Mouse (Mus musculus): ENCODE measurements around the gene Zfand5.
A peak's percentile ranks its signal among the peaks of the same experiment; 100 is the strongest.
"Not testable (repeated sequence)": the region's sequence is repeated elsewhere in the genome, so short reads cannot be mapped to it uniquely, and the experiment has no call there.

The Zfand5 gene

DNA sequence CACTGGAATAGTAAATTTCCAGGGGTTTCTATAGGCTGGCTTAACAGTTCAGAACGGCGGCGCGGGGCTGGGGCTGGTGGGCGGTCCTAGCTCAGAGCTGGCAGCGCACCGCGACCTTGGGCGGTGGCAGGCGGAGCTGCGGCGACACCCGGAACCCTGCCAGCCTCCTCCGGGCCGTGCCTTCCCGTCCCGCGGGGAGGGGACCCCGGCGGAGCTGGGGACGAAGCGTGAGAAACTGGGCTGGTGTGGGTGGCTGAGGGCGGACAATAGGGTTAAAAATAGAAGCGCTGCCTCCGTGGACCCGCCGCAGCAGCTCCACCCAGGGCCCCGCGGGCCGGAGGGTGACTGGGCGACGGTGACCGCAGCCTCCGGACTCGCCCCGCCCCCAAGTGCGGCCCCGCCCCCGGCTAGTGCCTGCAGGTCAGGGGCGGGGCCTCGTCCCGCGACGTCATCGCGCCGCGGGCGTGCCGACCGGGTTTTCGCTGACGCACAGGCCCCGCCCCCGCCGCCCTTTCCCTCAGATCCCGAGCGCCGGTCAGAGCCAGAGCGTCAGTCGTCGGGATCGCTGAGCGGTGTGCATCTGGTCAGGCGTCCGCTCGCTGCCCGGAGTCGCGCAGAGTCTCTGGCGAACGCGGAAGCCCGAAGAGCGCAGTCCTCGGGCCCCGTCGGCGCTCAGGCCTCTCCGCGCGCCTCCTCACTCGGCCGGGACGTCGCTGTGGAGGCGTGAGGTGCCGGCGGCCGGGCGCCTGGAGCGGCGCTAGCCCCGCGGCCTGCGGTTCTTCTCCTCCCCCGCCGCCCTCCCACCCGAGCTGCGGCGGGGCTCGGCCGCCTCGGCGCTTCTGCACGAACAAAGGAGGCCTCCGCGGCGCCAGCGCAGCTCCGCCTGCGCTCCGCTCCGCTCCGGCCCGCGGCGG is at the start of gene Zfand5:
TSS of gene Zfand5 (plus strand) at position 538 of the 914 bp plus-strand sequence.
- DNase-seq, result peak; percentile 100

GRCm38 (mm10) chr19:21227131-21227530 is 44.9 kb upstream of the Zfand5 start:
- DNase-seq, result peak; percentile 20

GRCm38 (mm10) chr19:21227754-21228153 is 44.3 kb upstream of the Zfand5 start:
- no peak for DNase-seq

DNA sequence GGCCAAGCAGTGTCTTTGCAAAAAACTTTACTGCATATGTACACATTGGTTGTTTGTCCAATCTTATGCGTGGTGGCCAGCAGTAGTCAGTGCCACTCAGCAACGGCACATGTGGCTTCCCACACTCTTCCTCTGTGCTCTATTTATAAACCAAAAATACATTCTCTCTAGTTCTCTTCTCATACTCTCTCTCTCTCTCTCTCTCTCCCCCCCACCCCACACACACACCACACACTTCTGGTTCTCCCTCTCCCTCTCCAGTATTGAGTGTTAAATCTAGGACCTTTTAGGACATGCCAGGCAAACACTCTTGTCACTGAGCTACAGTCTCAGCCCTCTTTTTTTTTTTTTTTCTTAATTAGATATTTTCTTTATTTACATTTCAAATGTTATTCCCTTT is 23.3 kb upstream of the Zfand5 start:
- not testable (repeated sequence) for DNase-seq

DNA sequence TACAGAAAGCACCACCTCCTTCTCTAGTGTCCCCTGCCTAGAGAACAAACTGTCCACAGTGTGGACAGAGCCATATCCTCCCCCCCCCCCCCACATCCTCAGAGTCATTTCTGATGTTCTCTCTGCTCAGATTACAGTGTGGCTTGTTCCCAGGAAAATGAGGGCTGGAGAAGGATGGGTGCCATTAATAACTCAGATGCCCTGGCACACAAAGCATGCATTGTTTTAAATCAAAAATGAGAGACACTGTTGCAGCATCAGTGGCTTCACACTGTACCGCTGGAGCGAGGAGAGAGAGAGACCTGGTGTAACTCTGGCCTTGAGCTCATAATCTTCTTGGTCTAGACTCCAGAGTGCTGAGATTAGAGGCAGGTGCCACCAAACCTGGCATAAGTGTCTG is 18.2 kb upstream of the Zfand5 start:
- DNase-seq, result no peak

GRCm38 (mm10) chr19:21255920-21256319 is 16.2 kb upstream of the Zfand5 start:
- DNase-seq, result no peak

- no peak for DNase-seq
Observed at GRCm38 (mm10) chr19:21259453-21259852, 12.6 kb upstream of the Zfand5 start.

- DNase-seq, result no peak
Observed at GRCm38 (mm10) chr19:21260280-21260679, 11.8 kb upstream of the Zfand5 start.

- DNase-seq, result peak; percentile 42
Observed at GRCm38 (mm10) chr19:21271186-21271585, 892 bp upstream of the Zfand5 start.

DNA sequence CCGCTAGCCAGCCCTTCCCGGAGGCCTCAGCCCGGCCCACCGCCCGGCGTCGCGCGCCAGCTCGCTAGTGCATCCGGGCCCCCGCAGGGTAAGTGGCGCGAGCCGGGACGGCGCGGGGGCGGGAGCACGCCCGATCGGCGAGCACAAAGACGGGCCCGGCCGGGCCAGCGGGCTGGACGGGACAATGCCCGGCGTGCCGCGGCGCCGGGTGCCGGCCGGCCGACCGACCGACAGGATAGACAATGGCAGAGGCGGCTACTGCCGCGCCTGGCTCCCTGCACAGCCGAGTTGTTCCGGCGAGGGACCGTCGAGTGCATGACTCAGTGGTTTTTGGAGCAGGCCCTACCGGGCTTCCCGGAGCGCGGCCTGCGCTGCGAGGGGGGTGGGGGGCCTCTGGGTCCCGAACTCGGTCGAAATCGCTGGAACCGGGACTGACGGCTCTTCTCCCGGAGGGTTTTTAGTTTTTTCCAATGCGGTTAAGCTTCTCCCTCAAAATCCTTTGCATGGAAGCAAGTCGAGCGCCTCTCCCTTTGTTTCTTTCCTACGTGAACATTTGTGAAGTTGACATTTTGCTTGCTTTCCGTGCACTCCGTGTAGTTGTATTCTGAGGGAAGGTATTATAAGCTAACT is 692 bp downstream of the Zfand5 start:
- DNase-seq, result peak; percentile 84

DNA sequence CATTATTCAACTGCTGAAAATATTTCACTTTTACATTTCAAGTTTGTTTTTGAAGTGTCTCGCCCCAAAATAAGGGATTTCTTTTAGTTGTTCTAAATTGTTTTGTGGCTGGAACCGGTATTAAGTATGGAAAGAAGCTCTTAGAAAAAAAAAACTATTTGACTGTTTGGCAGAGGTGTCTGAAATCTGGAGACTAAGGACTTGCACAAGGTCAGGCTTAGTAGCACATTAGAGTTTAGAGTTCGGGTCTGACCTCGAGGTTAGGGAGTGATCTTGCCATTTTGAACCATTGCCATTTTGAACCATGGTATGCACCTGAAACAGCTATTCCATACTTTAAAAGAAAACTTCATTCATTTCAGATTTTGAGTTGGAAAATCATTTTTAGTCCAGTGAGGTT is 1.4 kb downstream of the Zfand5 start:
- DNase-seq, result no peak

- DNase-seq, result peak; percentile 61
Observed at GRCm38 (mm10) chr19:21274181-21274591, 2.1 kb downstream of the Zfand5 start.

DNA sequence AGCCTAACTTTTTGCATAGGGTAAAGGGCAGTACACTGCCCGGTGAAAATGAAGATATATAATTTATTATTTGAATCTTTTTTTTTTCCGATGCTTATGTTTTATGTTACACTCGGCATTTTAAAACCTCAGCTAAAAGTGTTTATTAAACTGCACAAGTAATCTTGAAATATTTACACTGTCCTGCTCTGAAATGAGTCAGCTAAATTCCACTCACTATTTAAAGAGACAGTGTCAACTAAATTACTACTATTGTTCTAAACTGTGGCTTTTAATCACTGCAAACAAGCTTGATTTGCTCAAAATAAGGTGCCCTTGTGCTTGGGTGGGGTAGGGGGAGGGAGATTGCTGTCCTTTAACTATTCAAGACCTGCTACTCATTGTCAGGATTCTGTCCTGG is 2.6 kb downstream of the Zfand5 start:
- no peak for DNase-seq

GRCm38 (mm10) chr19:21276317-21276716 is 4.2 kb downstream of the Zfand5 start:
- DNase-seq, result no peak

DNA sequence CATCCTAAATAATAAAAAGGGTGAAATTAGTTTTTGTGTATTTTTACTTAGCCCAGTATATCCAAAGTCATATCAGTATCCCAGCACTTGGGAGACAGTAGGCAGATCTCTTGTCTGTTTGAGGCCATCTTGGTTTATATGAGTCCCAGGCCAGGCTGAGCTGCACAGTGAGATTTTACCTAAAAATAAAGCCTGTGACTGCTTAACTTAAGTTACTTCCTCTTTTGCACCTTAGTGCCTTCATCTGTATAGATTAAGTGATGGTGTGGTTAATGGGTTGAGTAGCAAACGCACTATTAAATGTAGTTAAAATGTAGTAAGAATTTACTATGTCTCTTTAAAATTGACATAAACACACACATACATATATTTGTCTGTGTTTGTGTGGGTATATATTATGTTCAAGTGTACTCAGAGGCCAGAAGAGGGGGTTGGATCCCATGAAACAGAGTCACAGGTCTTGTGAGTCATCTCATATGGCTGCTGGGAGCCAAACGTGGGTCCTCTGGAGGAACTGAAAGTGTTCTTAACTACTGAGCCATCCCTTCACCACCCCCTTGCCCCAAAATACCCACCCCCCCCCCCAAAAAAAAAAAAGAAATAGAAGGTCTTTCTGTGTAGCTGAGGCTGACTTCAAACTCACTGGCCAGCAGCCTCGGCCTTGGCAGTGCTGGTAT is 14.5 kb downstream of the Zfand5 start:
- DNase-seq, result no peak

DNA sequence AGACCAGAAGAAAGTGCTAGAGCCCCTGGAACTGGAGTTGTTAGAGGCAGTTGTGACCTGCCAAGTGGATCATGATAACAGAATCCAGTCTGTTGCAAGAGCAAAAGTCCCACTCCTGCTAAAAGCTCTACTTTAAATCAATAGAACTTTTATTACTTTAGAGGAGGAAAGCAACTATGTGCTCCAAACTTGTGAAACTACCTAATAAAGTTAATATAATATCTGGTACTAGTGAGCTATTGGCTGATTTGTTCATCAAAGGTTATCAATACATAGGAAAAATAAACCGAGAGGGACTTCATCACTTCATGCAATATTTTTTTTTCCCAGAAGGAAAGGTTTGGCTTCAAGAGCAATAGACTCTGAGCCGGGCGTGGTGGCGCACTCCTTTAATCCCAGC is 25.3 kb downstream of the Zfand5 start:
- no peak for DNase-seq

- no peak for DNase-seq
Observed at GRCm38 (mm10) chr19:21301787-21302186, 29.7 kb downstream of the Zfand5 start.

DNA sequence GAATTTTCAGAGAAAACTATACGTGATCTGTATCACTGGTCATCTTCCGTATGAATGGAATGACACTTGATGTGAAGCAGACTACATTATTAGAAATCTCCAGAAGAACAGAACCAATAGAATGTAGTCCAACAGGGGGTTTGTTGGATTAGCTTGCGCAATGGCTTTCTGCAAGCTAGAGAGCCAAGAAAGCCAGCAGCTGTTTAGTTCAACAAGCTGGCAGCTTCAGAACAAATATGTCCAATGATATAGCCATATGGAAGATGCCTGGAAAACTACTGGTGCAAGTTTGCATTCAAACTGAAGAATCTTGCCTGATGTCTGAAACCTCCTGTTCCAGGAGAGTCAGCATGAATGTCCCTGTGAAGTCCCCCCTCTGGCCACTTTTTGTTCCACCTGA is 35.7 kb downstream of the Zfand5 start:
- no peak for DNase-seq

GRCm38 (mm10) chr19:21310364-21310763 is 38.3 kb downstream of the Zfand5 start:
- not testable (repeated sequence) for DNase-seq

GRCm38 (mm10) chr19:21315701-21316100 is 43.6 kb downstream of the Zfand5 start:
- DNase-seq, result no peak

DNA sequence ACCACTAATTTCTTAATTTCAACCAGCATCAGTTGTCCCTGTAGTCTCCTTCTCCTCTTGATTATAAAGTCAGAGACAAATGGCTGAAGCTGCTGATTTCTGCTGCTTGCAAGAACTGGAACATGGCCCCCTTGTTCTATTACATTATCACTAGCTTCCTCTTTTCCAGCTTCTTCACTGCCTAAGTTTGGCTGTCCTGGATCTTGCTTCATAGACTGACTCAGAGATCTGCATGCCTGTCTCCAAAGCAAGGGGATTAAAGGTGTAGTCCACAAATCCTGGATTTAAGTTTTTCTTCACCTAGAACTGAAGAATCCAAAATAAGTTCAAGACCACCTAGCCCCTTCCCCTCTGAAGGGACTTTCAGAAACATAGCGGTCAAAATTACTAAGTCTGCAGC is 47.5 kb downstream of the Zfand5 start:
- DNase-seq, result no peak

GRCm38 (mm10) chr19:21325333-21325732 is 53.3 kb downstream of the Zfand5 start:
- no peak for DNase-seq

DNA sequence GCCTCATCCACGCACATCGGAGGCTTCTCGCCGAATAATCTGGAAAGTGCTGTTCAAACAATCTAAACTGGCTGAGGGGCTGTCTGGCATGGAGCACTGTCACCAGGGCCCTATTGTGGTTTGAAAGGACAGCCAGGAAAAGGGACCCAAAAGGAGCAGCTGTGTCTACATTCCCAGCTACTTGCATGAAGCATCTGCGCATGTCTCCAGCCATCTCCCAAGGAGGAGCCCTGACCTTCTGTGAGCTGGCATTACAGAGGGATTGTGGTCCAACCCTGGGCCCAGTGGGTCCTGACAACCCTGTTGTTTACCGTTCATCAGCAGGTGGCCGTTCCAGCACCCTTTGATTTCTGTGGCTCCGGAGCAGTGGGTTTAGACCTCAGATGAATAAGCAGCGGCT is 56.9 kb downstream of the Zfand5 start:
- DNase-seq, result no peak

DNA sequence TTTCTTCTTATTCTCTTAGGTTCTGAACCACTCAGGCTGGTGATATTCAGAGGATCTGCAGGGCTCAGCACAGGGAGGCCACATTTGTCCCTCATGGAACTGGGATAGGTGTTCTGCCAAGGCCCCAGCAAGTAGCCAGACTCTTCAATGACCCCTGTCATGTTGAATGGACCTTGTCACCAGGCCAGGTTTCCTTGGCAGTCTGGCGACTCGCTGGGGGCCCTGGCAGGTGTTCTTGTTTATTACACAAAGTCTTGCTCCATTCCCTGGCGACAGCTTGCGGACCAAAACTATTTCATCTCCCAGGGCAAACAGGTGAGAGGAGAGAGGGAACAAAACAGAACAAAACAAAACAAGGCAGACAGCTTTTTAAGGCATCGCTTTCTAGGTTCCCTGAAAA is 57.7 kb downstream of the Zfand5 start:
- peak; percentile 41 for DNase-seq

Measured in kidney, postnatal 10 days (tissue).